Mouse (Mus musculus): ENCODE results near the gene Etv6. TPM values are rescaled to one million over a fixed set of nuclear protein-coding genes. Genes with fewer than 3 reads are reported as not detected.

Gene Etv6
- polyA plus RNA-seq, 1 experiment = 20.9 TPM

DNA sequence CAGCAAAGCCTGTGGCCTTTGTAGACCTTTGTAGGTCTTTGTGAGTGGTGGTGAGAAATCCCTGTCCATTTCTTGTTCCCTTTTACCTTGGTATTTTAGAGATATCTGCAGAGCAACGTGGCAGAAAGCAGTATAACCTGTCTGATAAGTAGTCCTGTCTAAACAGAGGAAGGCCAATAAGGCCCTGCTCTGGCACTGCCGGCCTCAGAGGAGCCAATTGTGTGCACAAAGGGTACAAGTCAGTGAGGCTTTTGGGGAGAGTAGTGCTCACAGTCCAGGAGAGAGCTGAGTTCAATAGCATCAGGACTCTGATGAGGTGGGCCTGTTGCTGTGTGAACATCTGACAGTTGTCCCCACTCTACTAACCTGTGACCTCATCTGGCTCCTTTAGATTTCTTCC lies 77.7 kb downstream of the Etv6 start:
- H3K4me1 ChIP-seq (ENCODE audit: control insufficient read depth, insufficient read depth, low read length) = no peaks in the 10 kb centered on the region
- WGBS = 33% methylated on average over 2 of the region's 2 CpGs
- no peak for TF ChIP-seq POLR2A (IDR thresholded peaks at IDR 0.05; ENCODE audit: borderline replicate concordance, extremely low read depth, low read depth, low read length)
- no peak for TF ChIP-seq CTCF (IDR thresholded peaks at IDR 0.05; ENCODE audit: insufficient read depth, low read length)
- H3K4me3 ChIP-seq (replicated peaks; ENCODE audit: extremely low read depth, low read depth, low read length) = no peak overlapping the region
- DNase-seq = no peak

GRCm38 (mm10) chr6:134115219-134115968 lies 79.9 kb downstream of the Etv6 start:
- no peak for DNase-seq
- TF ChIP-seq POLR2A (IDR thresholded peaks at IDR 0.05; ENCODE audit: borderline replicate concordance, extremely low read depth, low read depth, low read length) (no peak), CTCF (IDR thresholded peaks at IDR 0.05; ENCODE audit: insufficient read depth, low read length) (no peak)
- 67% methylated on average over 14 of the region's 14 CpGs for WGBS
- Histone ChIP-seq H3K4me1 (ENCODE audit: control insufficient read depth, insufficient read depth, low read length) (peaks cover 3% of the 10 kb centered on the region), H3K4me3 (replicated peaks; ENCODE audit: extremely low read depth, low read depth, low read length) (no peak overlapping the region)

DNA sequence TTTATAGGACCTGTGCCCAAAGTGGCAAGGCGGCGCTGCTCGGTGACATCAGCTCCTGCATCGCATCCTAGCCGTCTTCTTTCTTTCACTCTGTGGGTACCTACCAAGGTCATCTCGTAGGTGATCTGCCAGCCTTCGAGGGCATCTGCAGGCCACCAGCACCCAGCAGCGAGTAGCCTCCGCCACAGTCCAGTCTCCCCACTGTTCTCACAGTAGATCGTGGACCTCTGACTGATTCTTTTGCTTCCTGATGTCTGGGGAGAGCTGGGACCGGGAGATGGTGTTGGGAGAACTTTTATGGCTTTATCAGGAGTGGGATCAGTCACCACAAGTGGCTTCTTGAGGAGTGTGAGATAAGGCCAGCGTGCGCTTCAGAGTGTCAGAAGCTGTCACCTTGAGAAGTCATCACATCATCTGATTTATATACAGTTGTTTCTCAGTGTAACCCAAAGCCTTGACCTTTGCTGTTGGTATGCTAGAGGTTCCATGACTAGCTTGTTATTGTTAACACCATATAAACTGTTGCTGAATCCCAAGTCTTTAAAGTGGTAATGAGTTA lies 82.0 kb downstream of the Etv6 start:
- Histone ChIP-seq H3K4me1 (ENCODE audit: control insufficient read depth, insufficient read depth, low read length) (peaks cover 8% of the 10 kb centered on the region), H3K4me3 (replicated peaks; ENCODE audit: extremely low read depth, low read depth, low read length) (no peak overlapping the region)
- TF ChIP-seq CTCF (IDR thresholded peaks at IDR 0.05; ENCODE audit: insufficient read depth, low read length) (no peak), POLR2A (IDR thresholded peaks at IDR 0.05; ENCODE audit: borderline replicate concordance, extremely low read depth, low read depth, low read length) (no peak)
- DNase-seq = no peak
- WGBS = 80% methylated on average over 13 of the region's 13 CpGs

- peaks cover 10% of the 10 kb centered on the region for H3K4me1 ChIP-seq (ENCODE audit: control insufficient read depth, insufficient read depth, low read length)
- no peak overlapping the region for H3K4me3 ChIP-seq (replicated peaks; ENCODE audit: extremely low read depth, low read depth, low read length)
- TF ChIP-seq CTCF (IDR thresholded peaks at IDR 0.05; ENCODE audit: insufficient read depth, low read length) = no peak
- TF ChIP-seq POLR2A (IDR thresholded peaks at IDR 0.05; ENCODE audit: borderline replicate concordance, extremely low read depth, low read depth, low read length) = no peak
- DNase-seq = no peak
- 86% methylated on average over 5 of the region's 5 CpGs for WGBS
Measured at GRCm38 (mm10) chr6:134118506-134118905, 83.0 kb downstream of the Etv6 start.

DNA sequence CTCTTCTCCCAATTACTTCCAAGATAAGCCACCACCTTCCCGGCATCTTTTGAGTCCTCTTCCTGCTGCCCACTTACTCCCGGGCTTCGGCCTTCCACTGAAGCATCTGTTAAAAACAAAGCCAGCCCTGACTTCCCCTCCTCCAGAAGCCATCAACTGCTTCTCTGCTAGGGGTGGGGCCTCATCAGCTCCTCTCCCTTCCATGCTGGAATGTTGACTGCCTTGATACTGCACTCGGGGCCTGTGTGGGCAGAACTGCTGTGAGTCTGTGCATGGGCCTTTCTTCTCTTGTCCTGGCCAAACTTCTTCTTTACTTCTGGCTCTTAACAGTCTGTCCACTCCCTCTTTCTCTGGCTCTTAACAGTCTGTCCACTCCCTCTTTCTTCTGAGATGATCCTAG lies 83.6 kb downstream of the Etv6 start:
- H3K4me1 ChIP-seq (ENCODE audit: control insufficient read depth, insufficient read depth, low read length) = peaks cover 10% of the 10 kb centered on the region
- DNase-seq = no peak
- WGBS = 21% methylated on average over 4 of the region's 4 CpGs
- TF ChIP-seq POLR2A (IDR thresholded peaks at IDR 0.05; ENCODE audit: borderline replicate concordance, extremely low read depth, low read depth, low read length) = no peak
- no peak for TF ChIP-seq CTCF (IDR thresholded peaks at IDR 0.05; ENCODE audit: insufficient read depth, low read length)
- H3K4me3 ChIP-seq (replicated peaks; ENCODE audit: extremely low read depth, low read depth, low read length) = no peak overlapping the region

- 66% methylated on average over 4 of the region's 4 CpGs for WGBS
- DNase-seq = no peak
- no peak overlapping the region for H3K4me3 ChIP-seq (replicated peaks; ENCODE audit: extremely low read depth, low read depth, low read length)
- H3K4me1 ChIP-seq (ENCODE audit: control insufficient read depth, insufficient read depth, low read length) = peaks cover 13% of the 10 kb centered on the region
- TF ChIP-seq POLR2A (IDR thresholded peaks at IDR 0.05; ENCODE audit: borderline replicate concordance, extremely low read depth, low read depth, low read length) = no peak
- TF ChIP-seq CTCF (IDR thresholded peaks at IDR 0.05; ENCODE audit: insufficient read depth, low read length) = no peak
Measured at GRCm38 (mm10) chr6:134120227-134120626, 84.7 kb downstream of the Etv6 start.

GRCm38 (mm10) chr6:134120712-134121111 lies 85.2 kb downstream of the Etv6 start:
- no peak for DNase-seq

DNA sequence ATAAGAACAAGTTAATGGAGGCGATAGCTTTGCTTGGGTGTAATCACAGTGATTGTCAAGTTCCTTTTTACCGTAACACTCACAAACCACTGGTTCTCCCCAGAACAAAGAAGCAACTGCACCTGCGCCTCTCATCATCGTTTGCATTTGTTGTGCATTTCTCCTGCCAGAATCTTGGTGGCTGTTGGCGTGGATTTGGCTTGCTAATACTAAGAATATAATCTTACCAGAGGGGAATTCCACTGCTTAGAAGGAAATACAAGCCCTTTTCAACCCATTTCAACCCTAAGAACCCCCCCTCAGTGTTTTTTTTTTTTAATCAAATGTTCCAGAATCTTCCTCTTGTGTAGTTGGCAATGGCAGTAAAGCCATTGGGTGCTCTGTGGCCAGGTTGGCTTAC lies 87.4 kb downstream of the Etv6 start:
- WGBS = 66% methylated on average over 5 of the region's 5 CpGs
- TF ChIP-seq CTCF (IDR thresholded peaks at IDR 0.05; ENCODE audit: insufficient read depth, low read length) (no peak), POLR2A (IDR thresholded peaks at IDR 0.05; ENCODE audit: borderline replicate concordance, extremely low read depth, low read depth, low read length) (no peak)
- peaks cover 17% of the 10 kb centered on the region for H3K4me1 ChIP-seq (ENCODE audit: control insufficient read depth, insufficient read depth, low read length)
- no peak overlapping the region for H3K4me3 ChIP-seq (replicated peaks; ENCODE audit: extremely low read depth, low read depth, low read length)
- DNase-seq = no peak

More at GRCm38 (mm10) chr6:134120712-134121111, 85.2 kb downstream of the Etv6 start:
- no peak for TF ChIP-seq CTCF (IDR thresholded peaks at IDR 0.05; ENCODE audit: insufficient read depth, low read length)
- TF ChIP-seq POLR2A (IDR thresholded peaks at IDR 0.05; ENCODE audit: borderline replicate concordance, extremely low read depth, low read depth, low read length) = no peak
- peaks cover 17% of the 10 kb centered on the region for H3K4me1 ChIP-seq (ENCODE audit: control insufficient read depth, insufficient read depth, low read length)
- WGBS = 39% methylated on average over 12 of the region's 12 CpGs
- no peak overlapping the region for H3K4me3 ChIP-seq (replicated peaks; ENCODE audit: extremely low read depth, low read depth, low read length)

DNA sequence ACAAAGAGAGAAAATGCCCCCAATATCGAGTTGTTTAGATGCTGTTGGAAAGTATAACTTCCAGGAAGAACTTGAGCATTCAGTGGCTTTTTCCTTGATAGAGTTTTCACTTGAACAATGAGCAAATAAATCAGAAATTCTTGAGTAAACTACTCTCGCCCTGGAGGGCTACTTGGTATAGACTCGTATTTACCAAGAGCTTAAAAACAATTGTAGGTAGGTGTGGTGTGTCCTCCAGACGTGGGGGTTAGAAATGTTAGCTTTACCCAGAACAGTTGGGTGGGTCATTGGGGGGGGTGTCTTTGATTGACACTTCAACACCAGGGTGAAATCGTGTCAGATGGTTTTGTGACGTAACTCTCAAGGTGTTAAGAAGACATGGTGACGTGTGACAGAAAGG lies 88.0 kb downstream of the Etv6 start:
- TF ChIP-seq POLR2A (IDR thresholded peaks at IDR 0.05; ENCODE audit: borderline replicate concordance, extremely low read depth, low read depth, low read length) (no peak), CTCF (IDR thresholded peaks at IDR 0.05; ENCODE audit: insufficient read depth, low read length) (no peak)
- Histone ChIP-seq H3K4me1 (ENCODE audit: control insufficient read depth, insufficient read depth, low read length) (peaks cover 17% of the 10 kb centered on the region), H3K4me3 (replicated peaks; ENCODE audit: extremely low read depth, low read depth, low read length) (no peak overlapping the region)
- 59% methylated on average over 7 of the region's 7 CpGs for WGBS
- no peak for DNase-seq

- TF ChIP-seq POLR2A (IDR thresholded peaks at IDR 0.05; ENCODE audit: borderline replicate concordance, extremely low read depth, low read depth, low read length) (no peak), CTCF (IDR thresholded peaks at IDR 0.05; ENCODE audit: insufficient read depth, low read length) (no peak)
- Histone ChIP-seq H3K4me1 (ENCODE audit: control insufficient read depth, insufficient read depth, low read length) (peaks cover 14% of the 10 kb centered on the region), H3K4me3 (replicated peaks; ENCODE audit: extremely low read depth, low read depth, low read length) (no peak overlapping the region)
- WGBS = 94% methylated on average over 10 of the region's 10 CpGs
- DNase-seq = no peak
Measured at GRCm38 (mm10) chr6:134124256-134124655, 88.8 kb downstream of the Etv6 start.
